Mouse (Mus musculus): ENCODE results near the gene H13. TPM values are rescaled to one million over a fixed set of nuclear protein-coding genes. Genes with fewer than 3 reads are reported as not detected.

The H13 gene
- total and polyA plus RNA-seq, 3 experiments: 116 to 175 (median 137) TPM

GRCm38 (mm10) chr2:152629904-152630303 is 39.4 kb upstream of the H13 start:
- Histone ChIP-seq H3K27me3 (replicated peaks) (no peaks in the 10 kb centered on the region), H3K9me3 (replicated peaks; ENCODE audit: low read length) (no peaks in the 10 kb centered on the region), H3K4me3 (replicated peaks in 1 of 3; ENCODE audit: low read depth in 2 of 3, low read length in 2 of 3, poor library complexity in 1 of 3) (no peak overlapping the region), H3K4me2 (ENCODE audit: insufficient read depth, low read depth, poor library complexity, severe bottlenecking) (no peak overlapping the region), H3K79me2 (replicated peaks; ENCODE audit: control insufficient read depth, extremely low read depth, insufficient read depth, poor library complexity, severe bottlenecking) (no peaks in the 10 kb centered on the region), H3K27ac (ENCODE audit: insufficient read depth, low read depth) (no peak overlapping the region), H3K4me1 (ENCODE audit: control insufficient read depth in 1 of 2, insufficient read depth in 2 of 2) (peaks cover 7 to 28% of the 10 kb centered on the region in 2 experiments), H3K36me3 (replicated peaks in 1 of 2; ENCODE audit: control insufficient read depth in 1 of 2, insufficient read depth in 1 of 2, low read length in 1 of 2) (peaks cover 0 to 3% of the 10 kb centered on the region in 2 experiments), H3K9ac (ENCODE audit: insufficient read depth, low read depth) (no peak overlapping the region)
- dilution Hi-C loops (cut with MboI; ENCODE audit: extremely low pct_ligation_motif_present, extremely low pct_unique_long_range_greater_than_20kb, low sequenced_read_pairs): no loop called here
- no peak for TF ChIP-seq POLR2A (IDR thresholded peaks at IDR 0.05; ENCODE audit: low read depth, low read length)
- no peak for TF ChIP-seq NRF1 (IDR thresholded peaks at IDR 0.05; ENCODE audit: low read depth, low read length)
- TF ChIP-seq JUN (IDR thresholded peaks at IDR 0.05; ENCODE audit: insufficient read depth, low read depth, low read length): no peak
- in situ Hi-C loops (cut with MboI; ENCODE audit: low pct_ligation_motif_present, low pct_unique_long_range_greater_than_20kb, low sequenced_read_pairs): no loop called here
- DNase-seq (ENCODE audit: extremely low read depth): no peak

GRCm38 (mm10) chr2:152633334-152633733 is 35.9 kb upstream of the H13 start:
- Histone ChIP-seq H3K27ac (ENCODE audit: insufficient read depth, low read depth) (no peak overlapping the region), H3K9me3 (replicated peaks; ENCODE audit: low read length) (no peaks in the 10 kb centered on the region), H3K4me3 (replicated peaks in 1 of 3; ENCODE audit: low read depth in 2 of 3, low read length in 2 of 3, poor library complexity in 1 of 3) (peak overlapping the region in 2 of 3 experiments; percentile 29 to 34), H3K27me3 (replicated peaks) (no peaks in the 10 kb centered on the region), H3K4me1 (ENCODE audit: control insufficient read depth in 1 of 2, insufficient read depth in 2 of 2) (peaks cover 21 to 58% of the 10 kb centered on the region in 2 experiments), H3K79me2 (replicated peaks; ENCODE audit: control insufficient read depth, extremely low read depth, insufficient read depth, poor library complexity, severe bottlenecking) (no peaks in the 10 kb centered on the region), H3K4me2 (ENCODE audit: insufficient read depth, low read depth, poor library complexity, severe bottlenecking) (no peak overlapping the region), H3K36me3 (replicated peaks in 1 of 2; ENCODE audit: control insufficient read depth in 1 of 2, insufficient read depth in 1 of 2, low read length in 1 of 2) (peaks cover 0 to 3% of the 10 kb centered on the region in 2 experiments), H3K9ac (ENCODE audit: insufficient read depth, low read depth) (no peak overlapping the region)
- no peak for TF ChIP-seq ZKSCAN1 (IDR thresholded peaks at IDR 0.05; ENCODE audit: borderline replicate concordance, low read depth, low read length)
- no peak for TF ChIP-seq NRF1 (IDR thresholded peaks at IDR 0.05; ENCODE audit: low read depth, low read length)
- TF ChIP-seq MXI1 (IDR thresholded peaks at IDR 0.05; ENCODE audit: low read depth, low read length): no peak
- no peak for TF ChIP-seq TCF12 (IDR thresholded peaks at IDR 0.05; ENCODE audit: low read depth, low read length)
- no peak for TF ChIP-seq BHLHE40 (IDR thresholded peaks at IDR 0.05; ENCODE audit: low read depth, low read length)
- TF ChIP-seq MAZ (IDR thresholded peaks at IDR 0.05; ENCODE audit: low read depth, low read length): no peak
- no peak for TF ChIP-seq KAT2A (IDR thresholded peaks at IDR 0.05; ENCODE audit: insufficient replicate concordance, low read length)
- TF ChIP-seq IRF4 (IDR thresholded peaks at IDR 0.05; ENCODE audit: low read depth, low read length): no peak
- no peak for TF ChIP-seq JUND (conservative IDR thresholded peaks at IDR 0.05; ENCODE audit: low read depth, low read length)
- no peak for TF ChIP-seq CHD1 (IDR thresholded peaks at IDR 0.05; ENCODE audit: low read depth, low read length)
- TF ChIP-seq PAX5 (IDR thresholded peaks at IDR 0.05; ENCODE audit: low read length): no peak
- no peak for TF ChIP-seq E2F4 (IDR thresholded peaks at IDR 0.05; ENCODE audit: insufficient replicate concordance, low read depth, low read length)
- no peak for TF ChIP-seq POLR2A (IDR thresholded peaks at IDR 0.05; ENCODE audit: low read depth, low read length)
- TF ChIP-seq MAFK (IDR thresholded peaks at IDR 0.05; ENCODE audit: insufficient replicate concordance, low read length): no peak
- TF ChIP-seq UBTF (IDR thresholded peaks at IDR 0.05; ENCODE audit: low read depth, low read length): no peak
- TF ChIP-seq RAD21 (IDR thresholded peaks at IDR 0.05; ENCODE audit: low read depth, low read length): no peak
- dilution Hi-C loops (cut with MboI; ENCODE audit: extremely low pct_ligation_motif_present, extremely low pct_unique_long_range_greater_than_20kb, low sequenced_read_pairs): no loop called here
- in situ Hi-C loops (cut with MboI; ENCODE audit: low pct_ligation_motif_present, low pct_unique_long_range_greater_than_20kb, low sequenced_read_pairs): no loop called here
- no peak for DNase-seq (ENCODE audit: extremely low read depth)
